Mouse (Mus musculus): Measurements from ENCODE around the gene Rpl23a. TPM values are rescaled to one million over a fixed set of nuclear protein-coding genes. Genes with fewer than 3 reads are reported as not detected.

The Rpl23a gene
- polyA plus RNA-seq, 1 experiment from 2014 or later: 983 TPM

DNA sequence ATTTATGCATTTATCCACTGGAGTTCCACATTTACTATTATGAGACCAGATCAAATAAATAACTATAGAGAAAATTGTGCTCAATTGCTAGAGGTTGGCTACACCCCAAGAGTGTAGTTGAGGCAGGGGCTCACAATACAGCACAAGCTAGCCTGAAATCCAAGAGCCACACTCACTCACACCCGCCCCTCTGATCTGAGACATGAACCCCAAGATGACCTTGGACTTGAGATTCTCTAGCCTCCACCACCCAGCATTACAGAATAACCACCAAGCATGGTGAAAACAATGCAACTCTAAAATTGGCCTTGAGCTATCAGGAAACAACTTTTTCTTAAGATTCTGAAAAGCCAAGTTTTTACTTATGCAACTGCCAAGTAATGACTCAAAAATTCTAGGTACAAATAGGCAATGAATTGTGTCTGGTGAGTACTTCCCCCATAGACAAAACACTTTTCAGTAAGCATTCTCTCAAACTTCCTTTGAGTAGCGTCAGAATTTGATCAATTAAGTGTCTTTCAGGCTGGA is 1.5 kb downstream of the Rpl23a start:
- WGBS: 44% methylated on average over 2 of the region's 2 CpGs
- peak overlapping the region; percentile 76 for H3K4me3 ChIP-seq
- peaks cover 52% of the 10 kb centered on the region for H3K4me1 ChIP-seq
- peak overlapping the region; percentile 76 for H3K4me2 ChIP-seq (replicated peaks)
- ATAC-seq (ENCODE audit: low FRiP score): no peak
- H3K27me3 ChIP-seq: no peaks in the 10 kb centered on the region
- H3K9me3 ChIP-seq (replicated peaks): no peaks in the 10 kb centered on the region
- H3K27ac ChIP-seq: no peak overlapping the region
- H3K9ac ChIP-seq: peak overlapping the region; percentile 92
- H3K36me3 ChIP-seq: peaks cover 22% of the 10 kb centered on the region

DNA sequence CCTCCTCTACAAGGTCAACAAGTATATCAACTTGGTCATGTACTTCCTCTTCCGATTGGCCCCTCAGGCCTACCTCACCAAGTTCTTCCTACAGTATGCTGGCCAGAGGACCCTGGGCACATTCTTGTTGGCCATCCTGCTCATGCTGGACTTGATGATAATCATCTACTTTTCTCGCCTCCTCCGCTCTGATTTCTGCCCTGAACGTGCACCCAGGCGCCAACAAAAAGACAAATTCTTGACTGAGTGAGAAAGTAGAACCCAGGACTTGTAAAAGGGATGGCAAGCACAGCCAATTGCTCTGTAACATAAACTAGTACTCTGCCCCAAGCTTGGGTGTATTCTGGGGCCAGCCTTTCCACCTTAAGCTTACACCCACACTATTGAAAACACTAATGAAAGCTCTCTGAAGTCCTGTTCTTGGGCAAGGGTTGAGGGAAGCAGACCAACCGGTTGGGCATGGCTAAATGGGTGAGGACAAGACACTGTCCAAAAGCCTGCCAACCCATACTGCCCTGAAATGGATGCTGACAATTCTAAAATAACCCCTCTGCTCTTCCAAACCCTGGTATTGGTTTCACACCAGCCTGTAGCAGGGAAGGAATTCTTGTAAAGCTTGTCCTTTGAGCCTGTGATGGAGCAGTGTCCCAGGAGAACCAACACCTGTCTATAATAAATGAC is 3.2 kb downstream of the Rpl23a start:
- ATAC-seq (ENCODE audit: low FRiP score): no peak
- Histone ChIP-seq H3K4me1 (peaks cover 58% of the 10 kb centered on the region), H3K36me3 (peaks cover 22% of the 10 kb centered on the region), H3K9me3 (replicated peaks) (no peaks in the 10 kb centered on the region), H3K27me3 (no peaks in the 10 kb centered on the region), H3K4me3 (no peak overlapping the region), H3K9ac (no peak overlapping the region), H3K4me2 (replicated peaks) (peak overlapping the region; percentile 90; the same call in 1 of the 2 replicates), H3K27ac (no peak overlapping the region)
- 76% methylated on average over 6 of the region's 6 CpGs for WGBS

DNA sequence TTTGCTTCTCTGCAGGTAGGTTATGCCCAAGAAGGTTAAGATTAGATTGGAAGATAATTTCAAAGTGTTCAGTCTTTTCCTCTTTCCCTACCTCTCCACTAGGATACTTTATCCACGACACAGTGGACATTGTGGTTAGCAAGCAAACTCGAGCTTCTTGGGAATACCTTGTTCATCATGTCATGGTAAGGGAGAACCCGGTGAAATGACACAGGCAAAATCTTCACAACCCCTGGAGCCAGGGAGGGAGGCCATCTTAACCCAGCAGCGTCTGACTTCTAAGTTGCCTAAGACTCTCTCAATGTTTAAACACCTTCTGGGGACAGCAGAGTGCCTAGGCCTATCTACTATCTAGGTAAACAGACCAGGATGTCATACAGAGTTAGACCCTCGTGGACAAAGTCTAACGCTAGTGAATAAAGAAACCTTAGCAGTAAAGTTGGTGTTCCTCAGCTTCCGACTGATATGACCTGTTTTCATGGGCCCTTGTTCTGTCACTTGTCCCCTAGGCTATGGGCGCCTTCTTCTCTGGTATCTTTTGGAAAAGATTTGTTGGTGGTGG is 3.9 kb downstream of the Rpl23a start:
- Histone ChIP-seq H3K36me3 (peaks cover 22% of the 10 kb centered on the region), H3K9me3 (replicated peaks) (no peaks in the 10 kb centered on the region), H3K4me3 (peak overlapping the region; percentile 53), H3K27ac (peak overlapping the region; percentile 90; the same call in 1 of the 2 replicates), H3K4me2 (replicated peaks) (peak overlapping the region; percentile 90), H3K27me3 (no peaks in the 10 kb centered on the region), H3K9ac (peak overlapping the region; percentile 73), H3K4me1 (peaks cover 58% of the 10 kb centered on the region)
- no peak for ATAC-seq (ENCODE audit: low FRiP score)
- 32% methylated on average over 8 of the region's 8 CpGs for WGBS

- 1% methylated on average over 29 of the region's 29 CpGs for WGBS
- Histone ChIP-seq H3K9me3 (replicated peaks) (no peaks in the 10 kb centered on the region), H3K4me1 (peaks cover 55% of the 10 kb centered on the region), H3K27ac (peak overlapping the region; percentile 90), H3K4me2 (replicated peaks) (peak overlapping the region; percentile 90), H3K4me3 (peak overlapping the region; percentile 53), H3K9ac (peak overlapping the region; percentile 73), H3K36me3 (peaks cover 22% of the 10 kb centered on the region), H3K27me3 (no peaks in the 10 kb centered on the region)
- ATAC-seq (ENCODE audit: low FRiP score): no peak
Observed at GRCm38 (mm10) chr11:78178859-78179437, 4.4 kb downstream of the Rpl23a start.

DNA sequence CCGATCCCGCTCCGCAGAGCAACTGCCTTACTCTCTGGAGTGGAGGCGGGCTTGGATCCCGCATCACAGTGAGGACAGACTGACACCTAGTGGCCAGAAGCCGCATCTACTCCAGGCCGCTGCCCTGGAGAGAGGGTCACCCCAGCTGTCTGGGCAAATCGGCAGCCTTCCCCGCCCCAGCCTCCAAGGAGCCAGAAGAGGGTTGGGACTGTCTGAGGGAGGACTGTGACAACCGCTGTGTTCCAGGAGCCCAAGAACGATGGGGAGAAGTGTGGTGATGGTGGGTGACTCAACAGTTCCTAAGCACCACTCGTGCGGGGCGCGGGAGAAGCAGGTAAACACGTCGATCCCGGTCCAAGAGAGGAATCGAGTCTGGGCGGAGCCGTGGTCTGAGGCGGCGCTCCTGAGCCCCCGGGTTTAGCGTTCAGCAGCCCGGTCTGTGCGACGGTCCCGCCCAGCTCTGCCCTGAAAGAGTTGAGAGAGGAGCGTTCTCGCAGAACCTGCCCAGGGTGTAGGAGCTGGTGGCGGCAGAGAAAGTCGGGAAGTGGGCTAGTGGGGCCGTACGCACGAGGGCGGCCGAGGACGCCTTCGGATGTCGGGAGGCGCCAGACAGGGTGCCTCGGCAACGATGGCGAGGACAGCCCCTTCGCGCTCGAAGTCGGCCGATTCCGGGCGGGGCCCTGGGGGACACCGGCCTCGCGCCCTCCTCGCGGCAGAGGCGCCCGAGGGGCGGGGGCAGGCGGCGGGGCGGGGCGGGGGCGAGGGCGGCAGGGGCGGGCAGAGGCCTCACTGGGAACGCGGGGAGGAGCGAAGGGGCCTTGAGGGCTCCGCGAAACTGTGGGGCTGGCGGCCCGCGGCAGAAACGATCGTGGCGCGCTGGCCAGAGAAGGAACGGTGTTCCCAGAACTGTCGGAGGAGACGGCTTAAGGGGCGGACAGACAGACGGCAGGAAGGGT is 5.2 kb downstream of the Rpl23a start:
- H3K4me1 ChIP-seq: peaks cover 53% of the 10 kb centered on the region
- H3K36me3 ChIP-seq: peaks cover 22% of the 10 kb centered on the region

DNA sequence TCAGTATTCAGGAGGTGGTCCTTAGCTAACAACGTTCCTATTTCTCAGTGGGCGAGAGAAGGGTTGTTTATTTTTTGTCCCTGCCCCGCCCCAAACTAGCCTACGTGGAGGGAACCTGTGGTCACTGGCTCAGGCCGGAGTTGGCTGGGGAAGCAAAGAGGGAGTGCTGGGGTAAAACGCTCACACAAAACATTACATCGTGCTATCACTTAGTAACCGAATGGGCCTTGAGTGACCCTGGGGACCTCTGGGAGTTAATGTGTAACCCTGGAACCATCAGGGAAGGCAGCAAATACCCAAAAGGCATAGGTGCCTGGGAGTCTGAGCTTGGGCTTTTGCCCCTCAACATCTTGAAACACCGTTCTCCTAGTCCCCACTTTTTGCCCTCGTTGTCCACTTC is 5.9 kb downstream of the Rpl23a start:
- Histone ChIP-seq H3K4me3 (peak overlapping the region; percentile 53), H3K27me3 (no peaks in the 10 kb centered on the region), H3K36me3 (peaks cover 22% of the 10 kb centered on the region), H3K4me2 (replicated peaks) (peak overlapping the region; percentile 90), H3K9me3 (replicated peaks) (no peaks in the 10 kb centered on the region), H3K9ac (no peak overlapping the region), H3K4me1 (peaks cover 52% of the 10 kb centered on the region), H3K27ac (peak overlapping the region; percentile 90; the same call in 1 of the 2 replicates)
- ATAC-seq (ENCODE audit: low FRiP score): no peak
- 2% methylated on average over 10 of the region's 10 CpGs for WGBS

More for the DNA sequence above, 5.2 kb downstream of the Rpl23a start:
- Histone ChIP-seq H3K9me3 (replicated peaks) (no peaks in the 10 kb centered on the region), H3K4me2 (replicated peaks) (peak overlapping the region; percentile 90), H3K27me3 (no peaks in the 10 kb centered on the region), H3K4me3 (peak overlapping the region; percentile 53), H3K27ac (peak overlapping the region; percentile 90), H3K9ac (peak overlapping the region; percentile 73)
- ATAC-seq (ENCODE audit: low FRiP score): peak; percentile 84
- WGBS: under 1% methylated on average over 70 of the region's 84 CpGs

DNA sequence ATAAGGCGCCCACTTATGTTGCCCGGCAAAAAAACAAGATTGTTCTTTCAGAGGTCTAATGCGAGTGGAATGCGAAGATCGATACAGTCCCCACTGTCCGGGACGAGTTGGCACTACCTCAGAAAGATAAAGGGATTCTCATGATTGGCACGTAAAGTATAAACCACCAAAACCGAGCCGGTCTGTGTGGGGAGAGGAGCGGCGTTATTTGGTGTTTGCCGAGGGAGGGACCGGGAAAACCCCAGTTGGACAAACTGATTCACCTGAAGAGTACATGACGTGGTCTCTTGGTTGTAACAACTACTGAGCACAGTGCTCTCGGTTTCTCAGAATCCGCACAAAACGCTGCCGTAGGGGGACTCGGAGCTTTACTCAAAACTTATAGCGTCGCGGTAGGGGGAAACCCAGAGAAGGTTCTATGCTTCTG is 6.5 kb downstream of the Rpl23a start:
- peaks cover 22% of the 10 kb centered on the region for H3K36me3 ChIP-seq
- H3K4me2 ChIP-seq (replicated peaks): peak overlapping the region; percentile 90
- H3K9ac ChIP-seq: peak overlapping the region; percentile 56
- no peaks in the 10 kb centered on the region for H3K27me3 ChIP-seq
- peak overlapping the region; percentile 53 for H3K4me3 ChIP-seq
- ATAC-seq (ENCODE audit: low FRiP score): no peak
- H3K27ac ChIP-seq: peak overlapping the region; percentile 70; the same call in 1 of the 2 replicates
- peaks cover 46% of the 10 kb centered on the region for H3K4me1 ChIP-seq
- H3K9me3 ChIP-seq (replicated peaks): no peaks in the 10 kb centered on the region
- WGBS: 2% methylated on average over 23 of the region's 23 CpGs

- no peaks in the 10 kb centered on the region for H3K9me3 ChIP-seq (replicated peaks)
- ATAC-seq (ENCODE audit: low FRiP score): peak; percentile 66
- under 1% methylated on average over 32 of the region's 32 CpGs for WGBS
- H3K9ac ChIP-seq: peak within 1 kb of the TSS; percentile 56
- H3K27ac ChIP-seq: peak within 1 kb of the TSS; percentile 70
- no peaks in the 10 kb centered on the region for H3K27me3 ChIP-seq
- peaks cover 42% of the 10 kb centered on the region for H3K4me1 ChIP-seq
- H3K36me3 ChIP-seq: peaks cover 22% of the 10 kb centered on the region
- peak within 1 kb of the TSS; percentile 53 for H3K4me3 ChIP-seq
- H3K4me2 ChIP-seq (replicated peaks): peak within 1 kb of the TSS; percentile 90
Observed at GRCm38 (mm10) chr11:78176402-78176862, 7.0 kb downstream of the Rpl23a start, which contains the start of the genes Nek8 and Tlcd1. Gene Nek8 (minus strand): TSS chr11:78176675. Gene Tlcd1 (plus strand): TSS chr11:78176711.

- Histone ChIP-seq H3K4me3 (peak overlapping the region; percentile 53), H3K36me3 (peaks cover 16% of the 10 kb centered on the region), H3K27ac (no peak overlapping the region; the same call in 1 of the 2 replicates), H3K4me1 (peaks cover 42% of the 10 kb centered on the region), H3K27me3 (no peaks in the 10 kb centered on the region), H3K9ac (peak overlapping the region; percentile 56), H3K4me2 (replicated peaks) (peak overlapping the region; percentile 90), H3K9me3 (replicated peaks) (no peaks in the 10 kb centered on the region)
- ATAC-seq (ENCODE audit: low FRiP score): no peak; the same call in 1 of the 2 replicates
- 5% methylated on average over 9 of the region's 10 CpGs for WGBS
Observed at GRCm38 (mm10) chr11:78175771-78176401, 7.5 kb downstream of the Rpl23a start.

DNA sequence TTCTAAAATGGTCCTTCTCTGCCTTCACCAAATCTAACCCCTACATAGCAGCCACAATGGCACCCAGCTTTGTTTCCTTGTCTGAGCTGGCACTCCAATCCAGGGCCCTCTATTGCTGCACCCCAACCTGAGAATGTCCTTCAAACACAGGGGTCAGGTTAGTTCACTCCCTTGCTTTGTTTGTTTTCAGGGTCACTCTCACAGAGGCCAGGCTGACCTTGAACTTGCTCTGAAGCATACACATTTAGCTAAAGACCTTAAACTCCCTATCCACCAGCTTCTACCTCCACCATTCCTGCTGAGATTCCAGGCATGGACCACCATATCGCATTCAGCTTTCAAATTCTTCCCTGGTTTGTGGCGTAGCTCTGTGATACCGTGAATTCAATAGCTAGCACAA is 8.9 kb downstream of the Rpl23a start:
- H3K36me3 ChIP-seq: peaks cover 2% of the 10 kb centered on the region; the same call in 1 of the 2 replicates
- no peak overlapping the region for H3K4me3 ChIP-seq
- no peak for ATAC-seq (ENCODE audit: low FRiP score)
- peaks cover 30% of the 10 kb centered on the region for H3K4me1 ChIP-seq
- H3K27ac ChIP-seq: no peak overlapping the region
- H3K9me3 ChIP-seq (replicated peaks): no peaks in the 10 kb centered on the region
- H3K9ac ChIP-seq: no peak overlapping the region
- no peaks in the 10 kb centered on the region for H3K27me3 ChIP-seq
- H3K4me2 ChIP-seq (replicated peaks): no peak overlapping the region
- WGBS: 91% methylated on average over 3 of the region's 3 CpGs

- ATAC-seq (ENCODE audit: low FRiP score): no peak
- Histone ChIP-seq H3K9ac (no peak overlapping the region), H3K4me2 (replicated peaks) (no peak overlapping the region), H3K4me3 (no peak overlapping the region), H3K27ac (no peak overlapping the region), H3K36me3 (no peaks in the 10 kb centered on the region), H3K9me3 (replicated peaks) (no peaks in the 10 kb centered on the region), H3K4me1 (peaks cover 15% of the 10 kb centered on the region), H3K27me3 (no peaks in the 10 kb centered on the region)
- WGBS: 86% methylated on average over 19 of the region's 19 CpGs
Observed at GRCm38 (mm10) chr11:78172748-78173383, 10.5 kb downstream of the Rpl23a start.

Data from hindbrain, embryonic 12.5 days (tissue).